Mouse (Mus musculus) embryonic facial prominence, embryonic 11.5 days (tissue): ENCODE data around the gene Ciita. TPM values are rescaled to one million over a fixed set of nuclear protein-coding genes. Genes with fewer than 3 reads are reported as not detected.
A peak's percentile ranks its signal among the peaks of the same experiment; 100 is the strongest.

Experiments used
- ATAC-seq: fragments of 200-750 bp; cut with Nextera tagmentation; replicated peaks from 2 replicates; pipeline ENCODE4 v1.8.0; 2017; ENCODE audit warnings: low read depth; ENCODE audit not compliant: insufficient number of reproducible peaks, low FRiP score, low TSS enrichment
- DNase-seq: peaks from one replicate; pipeline ENCODE4 v3.0.0-alpha.2; 2015; ENCODE audit warnings: low spot score
- H3K27ac ChIP-seq: fragments of 300-500 bp; sonication (generic); replicated peaks from 2 replicates; pipeline ENCODE4 v1.5.1; 2014; ENCODE audit warnings: mild to moderate bottlenecking, low read depth, low read length, control low read depth
- H3K27me3 ChIP-seq: fragments of 300-500 bp; sonication (generic); 2 replicates; pipeline ENCODE4 v1.6.1; 2014; ENCODE audit warnings: mild to moderate bottlenecking, low read length, moderate library complexity, mixed read lengths; ENCODE audit not compliant: control insufficient read depth, insufficient read depth
- H3K36me3 ChIP-seq: fragments of 300-500 bp; sonication (generic); replicated peaks from 2 replicates; pipeline ENCODE4 v1.6.1; 2014; ENCODE audit warnings: low read depth, mild to moderate bottlenecking, low read length, moderate library complexity, mixed read lengths; ENCODE audit not compliant: control insufficient read depth, insufficient read depth
- H3K4me1 ChIP-seq: fragments of 300-500 bp; sonication (generic); 2 replicates; pipeline ENCODE4 v1.6.1; 2014; ENCODE audit warnings: low read length, mixed read lengths; ENCODE audit not compliant: control insufficient read depth, insufficient read depth
- H3K4me2 ChIP-seq: fragments of 300-500 bp; sonication (generic); 2 replicates; pipeline ENCODE4 v1.6.1; 2014; ENCODE audit warnings: low read depth, mild to moderate bottlenecking, control low read depth, low read length, moderate library complexity
- H3K4me3 ChIP-seq: fragments of 300-500 bp; sonication (generic); 2 replicates; pipeline ENCODE4 v1.5.1; 2014; ENCODE audit warnings: low read depth, low read length, control low read depth
- H3K9ac ChIP-seq: fragments of 300-500 bp; sonication (generic); replicated peaks from 2 replicates; pipeline ENCODE4 v1.6.1; 2014; ENCODE audit warnings: mild to moderate bottlenecking, control low read depth, low read length
- H3K9me3 ChIP-seq: fragments of 300-500 bp; sonication (generic); replicated peaks from 2 replicates; pipeline ENCODE4 v1.6.1; 2016; ENCODE audit warnings: mild to moderate bottlenecking, low read length, inconsistent platforms, mixed read lengths; ENCODE audit not compliant: control insufficient read depth
- WGBS: fragments of 180-500 bp; shearing (Covaris S2); extraction: QIAGEN DNeasy Blood & Tissue Kit; methylation state at CpG from one replicate; pipeline ENCODE4 v1.1.7; 2014; 5-methylcytosine and 5-hydroxymethylcytosine counted together
- polyA plus RNA-seq: library from polyadenylated mRNA; unstranded; fragments of >200 nt; fragmentation: Nextera tagmentation; extraction: Ambion mirVana; gene quantifications from 2 replicates; pipeline ENCODE4 v1.2.1, GENCODE M21; 2014

Ciita gene
- polyA plus RNA-seq, 1 experiment from 2014 or later = 0.13 TPM

GRCm38 (mm10) chr16:10546865-10547264 lies 67.0 kb downstream of the Ciita start:
- no peaks in the 10 kb centered on the region for H3K27me3 ChIP-seq
- no peaks in the 10 kb centered on the region for H3K4me1 ChIP-seq
- H3K4me2 ChIP-seq = no peak overlapping the region
- DNase-seq (no peak), ATAC-seq (no peak)
- WGBS = 70% methylated on average over 3 of the region's 3 CpGs
- H3K27ac ChIP-seq = no peak overlapping the region
- no peaks in the 10 kb centered on the region for H3K36me3 ChIP-seq
- no peak overlapping the region for H3K4me3 ChIP-seq
- no peak overlapping the region for H3K9ac ChIP-seq
- no peaks in the 10 kb centered on the region for H3K9me3 ChIP-seq

- Histone ChIP-seq H3K9ac (no peak overlapping the region), H3K4me1 (no peaks in the 10 kb centered on the region), H3K4me2 (no peak overlapping the region), H3K27me3 (no peaks in the 10 kb centered on the region), H3K9me3 (no peaks in the 10 kb centered on the region), H3K4me3 (no peak overlapping the region), H3K27ac (no peak overlapping the region), H3K36me3 (no peaks in the 10 kb centered on the region)
- 72% methylated on average over 3 of the region's 3 CpGs for WGBS
- DNase-seq (no peak), ATAC-seq (no peak)
Measured at GRCm38 (mm10) chr16:10548938-10549337, 69.1 kb downstream of the Ciita start.

DNA sequence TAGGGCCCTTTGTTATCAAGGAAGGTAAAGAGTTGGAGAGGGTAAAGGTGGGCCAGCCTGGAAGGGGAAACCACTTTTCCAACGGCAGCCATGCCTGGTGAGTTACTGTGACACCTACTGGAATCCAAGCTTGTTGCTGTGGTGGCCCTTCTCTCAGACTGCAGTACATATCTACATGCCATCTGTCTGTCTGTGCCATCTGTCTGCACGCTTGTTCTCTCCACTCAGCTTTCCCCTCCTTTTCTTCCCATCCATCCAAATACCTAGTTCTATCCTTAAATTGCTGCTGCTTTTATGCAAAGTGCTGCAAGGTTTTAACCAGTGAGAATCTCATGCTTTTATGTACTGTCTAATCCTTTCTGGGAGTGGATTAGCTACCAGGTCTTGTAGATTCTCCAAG lies 69.7 kb downstream of the Ciita start:
- DNase-seq (no peak), ATAC-seq (no peak)
- Histone ChIP-seq H3K9ac (no peak overlapping the region), H3K4me2 (no peak overlapping the region), H3K4me1 (no peaks in the 10 kb centered on the region), H3K4me3 (no peak overlapping the region), H3K9me3 (no peaks in the 10 kb centered on the region), H3K27me3 (no peaks in the 10 kb centered on the region), H3K36me3 (no peaks in the 10 kb centered on the region), H3K27ac (no peak overlapping the region)
- WGBS = 88% methylated on average over 2 of the region's 2 CpGs

DNA sequence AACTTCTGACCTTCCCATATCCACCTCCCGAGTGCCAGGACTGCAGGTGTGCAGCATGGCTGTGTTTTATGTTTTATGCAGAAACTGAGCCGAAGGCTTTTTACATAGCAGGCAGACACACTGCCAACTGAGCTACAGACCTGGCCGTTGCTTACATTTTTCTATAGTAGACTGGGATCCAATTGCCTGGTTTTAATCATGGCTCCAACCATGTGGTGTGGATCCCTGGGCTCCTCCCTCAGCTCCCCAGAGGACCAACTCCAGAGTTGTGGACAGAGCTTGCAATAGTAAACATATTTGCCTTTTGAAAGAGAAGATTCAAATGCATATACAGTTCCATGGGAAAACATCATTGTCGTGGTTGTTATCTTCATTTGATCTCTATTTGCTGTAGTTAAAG lies 71.7 kb downstream of the Ciita start:
- H3K4me1 ChIP-seq = no peaks in the 10 kb centered on the region
- H3K27me3 ChIP-seq = no peaks in the 10 kb centered on the region
- 87% methylated on average over 4 of the region's 4 CpGs for WGBS
- H3K4me2 ChIP-seq = no peak overlapping the region
- ATAC-seq (no peak), DNase-seq (no peak)
- no peak overlapping the region for H3K4me3 ChIP-seq
- H3K9ac ChIP-seq = no peak overlapping the region
- H3K36me3 ChIP-seq = no peaks in the 10 kb centered on the region
- H3K9me3 ChIP-seq = no peaks in the 10 kb centered on the region
- no peak overlapping the region for H3K27ac ChIP-seq

DNA sequence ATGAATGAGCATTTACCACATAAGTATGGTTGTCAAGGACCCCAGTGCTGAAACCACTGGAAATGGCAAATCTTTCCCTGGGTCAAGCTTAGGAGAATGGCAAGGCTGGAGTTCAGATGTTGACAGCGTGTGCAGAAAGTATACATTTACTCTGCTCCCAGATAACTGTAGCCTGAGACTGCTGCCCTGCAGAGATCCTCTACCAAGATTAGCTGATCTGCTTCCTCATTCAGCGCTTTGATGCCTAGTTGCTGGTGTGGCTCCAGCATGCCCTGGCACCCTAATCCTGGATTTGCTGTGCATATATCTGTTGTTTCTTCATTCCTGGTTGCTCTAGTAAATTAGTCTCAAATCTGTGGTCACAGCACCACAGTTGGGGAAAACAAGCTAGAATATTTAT lies 74.0 kb downstream of the Ciita start:
- no peak for ATAC-seq
- DNase-seq = no peak
- Histone ChIP-seq H3K4me1 (no peaks in the 10 kb centered on the region), H3K4me3 (no peak overlapping the region), H3K27ac (no peak overlapping the region), H3K36me3 (no peaks in the 10 kb centered on the region), H3K9ac (no peak overlapping the region), H3K27me3 (no peaks in the 10 kb centered on the region), H3K4me2 (no peak overlapping the region), H3K9me3 (no peaks in the 10 kb centered on the region)
- WGBS = 84% methylated on average over 2 of the region's 2 CpGs

- no peak overlapping the region for H3K27ac ChIP-seq
- H3K9ac ChIP-seq = no peak overlapping the region
- no peaks in the 10 kb centered on the region for H3K27me3 ChIP-seq
- H3K4me3 ChIP-seq = no peak overlapping the region
- no peaks in the 10 kb centered on the region for H3K36me3 ChIP-seq
- no peak overlapping the region for H3K4me2 ChIP-seq
- 92% methylated on average over 8 of the region's 8 CpGs for WGBS
- no peak for ATAC-seq
- no peak for DNase-seq
- H3K4me1 ChIP-seq = no peaks in the 10 kb centered on the region
- no peaks in the 10 kb centered on the region for H3K9me3 ChIP-seq
Measured at GRCm38 (mm10) chr16:10559991-10560390, 80.1 kb downstream of the Ciita start.

GRCm38 (mm10) chr16:10565278-10565885 lies 85.5 kb downstream of the Ciita start:
- H3K9ac ChIP-seq = no peak overlapping the region
- peak; percentile 86 for DNase-seq
- H3K4me2 ChIP-seq = no peak overlapping the region
- H3K27me3 ChIP-seq = no peaks in the 10 kb centered on the region
- peak; percentile 70 for ATAC-seq
- no peak overlapping the region for H3K4me3 ChIP-seq
- no peaks in the 10 kb centered on the region for H3K4me1 ChIP-seq
- no peaks in the 10 kb centered on the region for H3K9me3 ChIP-seq
- WGBS = 46% methylated on average over 4 of the region's 4 CpGs
- no peak overlapping the region for H3K27ac ChIP-seq
- H3K36me3 ChIP-seq = no peaks in the 10 kb centered on the region

DNA sequence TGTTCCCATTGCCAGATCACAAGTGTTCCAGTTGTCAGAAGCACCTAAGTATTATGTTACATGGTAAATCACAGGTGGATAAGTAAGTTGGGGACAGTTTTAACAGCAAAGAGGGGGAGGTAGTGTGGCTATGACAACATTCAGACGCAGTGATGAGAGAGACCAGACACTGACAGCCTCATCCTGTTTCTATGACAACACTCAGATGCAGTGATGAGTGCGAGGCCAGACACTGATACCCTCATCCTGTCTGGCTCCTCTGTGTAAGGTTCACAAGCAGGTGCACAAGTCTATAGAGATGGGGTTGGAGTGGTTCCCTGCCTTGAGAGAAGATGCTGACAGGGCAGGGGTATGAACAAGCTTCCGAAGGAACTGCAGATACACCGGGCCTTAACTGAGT lies 87.3 kb downstream of the Ciita start:
- no peaks in the 10 kb centered on the region for H3K36me3 ChIP-seq
- no peak overlapping the region for H3K27ac ChIP-seq
- no peak overlapping the region for H3K4me3 ChIP-seq
- H3K9ac ChIP-seq = no peak overlapping the region
- no peaks in the 10 kb centered on the region for H3K4me1 ChIP-seq
- no peak overlapping the region for H3K4me2 ChIP-seq
- 95% methylated on average over 4 of the region's 4 CpGs for WGBS
- DNase-seq (no peak), ATAC-seq (no peak)
- no peaks in the 10 kb centered on the region for H3K9me3 ChIP-seq
- H3K27me3 ChIP-seq = no peaks in the 10 kb centered on the region
